Mouse (Mus musculus) CH12F3 (cell line): Measurements from ENCODE around the gene 4933425L06Rik.

ENCODE experiments used
- in situ Hi-C: fragments of 300-500 bp; cut with MboI; formaldehyde crosslinking; loops from 2 replicates; pipeline ENCODE4 v1.14.3; 2020; ENCODE audit warnings: low sequenced_read_pairs

The 4933425L06Rik gene

DNA sequence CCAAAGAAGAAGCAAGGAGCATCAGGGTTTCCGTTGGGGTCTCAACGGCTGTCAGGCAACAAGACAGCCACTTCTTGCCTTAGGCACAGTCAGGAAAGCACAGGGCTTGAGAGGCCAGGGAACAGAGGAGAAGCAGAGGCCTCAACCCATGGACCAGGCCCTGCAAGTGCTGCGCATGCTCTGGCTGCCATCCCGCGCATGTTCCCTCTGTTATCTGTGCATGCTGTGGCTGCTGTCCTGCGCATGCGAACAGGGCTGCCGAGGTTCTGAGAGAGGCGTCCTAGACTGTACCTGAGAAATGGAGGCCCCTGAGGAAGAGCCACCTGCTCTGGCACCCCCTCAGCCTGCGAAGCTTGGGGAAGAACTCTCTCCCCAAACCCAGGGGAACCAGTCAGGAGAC lies at the start of gene 4933425L06Rik:
Gene 4933425L06Rik, plus strand, starts transcription at position 261 of the 400 bp plus-strand sequence.
- in situ Hi-C loops = no loop called here

GRCm38 (mm10) chr13:105037816-105038215 lies 44.1 kb upstream of the 4933425L06Rik start:
- in situ Hi-C loops = no loop called here

GRCm38 (mm10) chr13:105038334-105038733 lies 43.6 kb upstream of the 4933425L06Rik start:
- in situ Hi-C loops = no loop called here

GRCm38 (mm10) chr13:105043882-105044281 lies 38.0 kb upstream of the 4933425L06Rik start:
- in situ Hi-C loops = no loop called here

DNA sequence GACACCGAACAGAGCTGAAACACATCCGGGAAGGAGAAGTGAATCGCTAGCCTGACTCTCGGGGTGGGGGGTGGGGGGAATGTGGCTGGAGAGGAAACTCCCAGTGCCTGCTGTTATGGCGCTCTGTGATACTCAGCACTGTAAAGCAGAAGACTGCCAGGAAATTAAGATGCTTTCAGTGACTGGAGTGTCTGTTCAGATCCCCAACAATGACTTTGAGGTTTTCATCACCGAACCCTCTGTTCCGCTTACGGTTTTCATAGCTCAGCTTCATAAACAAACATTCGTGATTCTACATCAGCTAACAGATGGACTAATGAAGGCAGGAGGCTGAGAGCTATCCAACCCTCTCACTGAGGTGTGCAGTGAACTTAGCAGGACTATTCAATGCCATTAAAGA lies 34.5 kb upstream of the 4933425L06Rik start:
- in situ Hi-C loops = no loop called here

DNA sequence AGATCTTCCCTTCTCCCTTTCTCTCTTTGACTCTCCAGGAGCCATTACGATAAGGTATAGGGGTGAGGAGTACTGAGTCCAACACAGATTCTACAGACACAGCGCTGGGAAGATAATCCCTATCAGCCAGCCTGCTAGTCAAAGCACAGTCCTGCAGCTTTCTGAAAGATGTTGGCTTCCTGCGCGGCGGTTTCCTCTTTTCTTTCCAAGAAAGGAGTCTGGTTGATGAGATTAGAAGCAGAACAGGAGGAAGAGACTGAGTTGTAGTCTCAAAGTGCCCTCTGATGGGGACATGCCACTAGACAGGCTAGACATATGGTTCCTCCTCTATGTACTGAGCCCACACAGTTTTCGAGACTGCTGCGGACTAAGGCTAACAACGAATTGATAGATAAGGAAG lies 33.3 kb upstream of the 4933425L06Rik start:
- in situ Hi-C loops = no loop called here

DNA sequence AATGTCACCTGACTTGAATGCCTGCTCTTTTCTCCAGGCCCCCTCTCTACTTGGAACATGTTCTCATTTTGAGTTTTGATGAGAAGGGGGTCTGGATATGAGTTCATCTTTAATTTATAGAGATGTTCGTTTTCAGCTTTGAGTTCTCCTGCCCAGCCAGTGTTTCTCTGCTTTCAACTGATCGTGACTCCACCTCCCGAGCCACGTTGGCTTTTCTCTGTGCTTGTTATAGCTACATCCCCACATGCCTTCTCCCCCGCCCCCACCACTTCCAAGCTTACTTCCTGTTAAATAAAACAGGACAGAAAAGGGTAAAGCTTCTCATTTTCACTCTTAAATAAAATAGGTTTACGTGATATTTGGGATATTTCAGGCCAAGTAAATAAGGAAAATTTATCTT lies 30.5 kb upstream of the 4933425L06Rik start:
- in situ Hi-C loops = no loop called here

DNA sequence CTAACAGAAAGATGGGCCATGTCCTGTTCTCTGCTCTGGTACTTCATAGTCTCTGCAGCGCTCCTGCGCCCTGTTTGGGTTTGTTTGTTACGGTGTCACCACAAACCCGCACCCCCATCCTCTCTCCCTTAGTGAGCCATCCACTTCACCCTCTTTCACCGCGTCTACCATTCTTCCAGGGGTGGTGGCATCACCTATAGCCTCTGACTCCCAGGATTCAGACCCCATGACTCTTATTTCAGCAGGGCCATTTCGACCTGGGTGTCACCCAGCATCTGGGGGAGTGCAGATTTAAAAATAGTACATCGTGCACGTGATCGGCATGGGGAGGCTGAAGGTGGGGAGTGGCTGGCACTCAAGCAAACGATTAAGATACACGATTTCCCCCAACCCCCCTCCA lies 28.3 kb upstream of the 4933425L06Rik start:
- in situ Hi-C loops = no loop called here

DNA sequence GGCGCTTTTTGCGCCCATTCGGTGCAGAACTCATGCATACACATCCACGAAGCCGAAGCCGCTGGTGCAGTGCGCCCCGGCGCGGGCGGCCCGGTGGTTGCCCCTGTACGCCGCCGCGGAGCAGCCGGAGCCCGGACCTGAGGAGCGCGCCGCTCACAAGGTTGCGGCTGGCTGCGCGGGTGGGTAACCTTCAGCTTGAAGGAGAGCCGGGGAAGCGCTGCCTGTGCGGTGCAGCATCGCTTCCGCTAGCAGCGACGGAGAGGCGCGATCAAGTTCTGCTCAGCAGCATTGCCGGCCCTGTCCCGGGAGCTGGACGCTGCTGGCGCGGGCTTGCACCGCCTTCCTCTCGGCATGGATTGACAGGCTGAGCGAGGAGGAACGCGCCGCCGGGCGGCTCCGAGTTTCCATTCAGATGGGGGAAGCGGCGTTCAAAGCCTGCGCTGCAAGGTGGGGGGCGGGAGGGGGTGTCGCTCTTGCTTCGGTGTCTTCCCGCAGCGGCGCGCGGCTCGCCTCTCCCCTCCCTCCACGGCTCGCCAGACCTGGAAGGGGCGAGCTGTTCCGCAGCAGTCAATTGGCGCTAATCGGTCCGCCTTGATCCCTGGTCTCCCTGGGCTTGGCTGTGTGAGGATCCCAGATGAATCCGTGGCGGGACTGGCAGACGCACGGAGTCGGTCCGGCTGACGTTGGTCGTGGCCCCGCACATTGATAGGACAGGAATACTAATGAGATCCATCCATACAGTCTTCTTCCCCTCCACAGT lies 27.6 kb upstream of the 4933425L06Rik start, which contains the start of gene Rgs7bp:
Gene Rgs7bp, minus strand, starts transcription at position 750 of the 760 bp plus-strand sequence.
- in situ Hi-C loops = no loop called here

DNA sequence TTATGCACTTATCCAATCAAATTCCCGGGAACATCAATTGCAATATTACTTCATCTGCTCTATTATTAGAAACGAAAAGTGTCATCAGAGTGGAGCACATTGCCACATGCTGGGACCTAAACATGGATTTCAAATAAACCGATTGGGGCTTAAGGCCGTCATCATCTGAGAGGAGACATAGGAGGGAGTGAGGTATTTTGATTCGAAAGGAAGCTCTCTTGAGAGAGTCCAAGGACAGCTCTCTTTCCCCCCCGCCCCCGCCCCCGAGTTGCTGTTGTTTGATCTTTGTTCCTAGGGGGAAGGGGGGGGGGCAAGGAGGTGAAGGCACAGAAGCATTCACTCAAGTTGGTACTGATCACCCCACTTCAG lies 27.0 kb upstream of the 4933425L06Rik start:
- in situ Hi-C loops = no loop called here

DNA sequence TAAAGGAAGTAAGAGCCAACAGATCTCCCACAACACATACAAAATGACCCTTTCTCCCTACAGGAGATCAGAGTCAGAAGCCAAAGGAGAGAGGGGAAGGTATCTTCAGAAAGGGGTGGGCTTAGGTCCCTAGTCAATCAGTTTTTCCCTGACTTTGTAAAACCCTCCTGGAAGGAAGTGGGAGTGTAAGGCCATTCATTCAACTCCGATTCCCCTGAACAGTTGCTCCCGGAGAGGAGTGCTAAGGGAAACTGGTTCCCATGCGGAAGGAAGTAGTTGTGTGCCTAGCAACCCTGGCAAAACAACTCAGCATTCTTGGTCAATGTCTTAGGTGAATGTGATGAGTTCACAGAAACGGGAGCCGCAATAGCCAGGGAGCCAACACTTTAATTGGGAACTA lies 26.5 kb upstream of the 4933425L06Rik start:
- in situ Hi-C loops = no loop called here

- in situ Hi-C loops = no loop called here
Observed at GRCm38 (mm10) chr13:105066119-105066518, 15.8 kb upstream of the 4933425L06Rik start.

- in situ Hi-C loops = no loop called here
Observed at GRCm38 (mm10) chr13:105066890-105067845, 14.8 kb upstream of the 4933425L06Rik start.

GRCm38 (mm10) chr13:105089276-105089675 lies 7.4 kb downstream of the 4933425L06Rik start:
- in situ Hi-C loops = no loop called here

GRCm38 (mm10) chr13:105096316-105096715 lies 14.4 kb downstream of the 4933425L06Rik start:
- in situ Hi-C loops = no loop called here

GRCm38 (mm10) chr13:105100705-105101104 lies 18.8 kb downstream of the 4933425L06Rik start:
- in situ Hi-C loops = no loop called here

DNA sequence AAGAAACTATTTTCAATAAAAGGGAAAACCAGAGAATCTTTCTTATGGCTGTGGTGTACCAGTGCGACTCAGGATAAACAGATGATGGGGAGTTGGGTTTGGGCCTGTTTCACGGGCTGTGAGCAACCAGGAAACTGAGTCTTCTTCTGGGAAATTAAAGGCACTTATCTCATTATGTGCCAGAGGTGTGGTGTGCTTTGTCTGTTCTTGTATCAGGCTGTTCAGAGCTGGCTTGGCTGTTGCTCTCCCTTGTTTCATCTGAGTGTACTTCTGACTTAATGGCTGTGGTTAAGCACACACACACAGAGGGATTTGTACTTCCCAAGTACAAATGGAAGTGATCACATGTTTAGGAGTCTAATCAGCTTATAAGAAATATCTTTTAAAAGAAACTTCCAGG lies 22.5 kb downstream of the 4933425L06Rik start:
- in situ Hi-C loops = no loop called here

GRCm38 (mm10) chr13:105111599-105111998 lies 29.7 kb downstream of the 4933425L06Rik start:
- in situ Hi-C loops = no loop called here

GRCm38 (mm10) chr13:105121617-105122016 lies 39.7 kb downstream of the 4933425L06Rik start:
- in situ Hi-C loops = no loop called here

- in situ Hi-C loops = no loop called here
Observed at GRCm38 (mm10) chr13:105122092-105122491, 40.2 kb downstream of the 4933425L06Rik start.

GRCm38 (mm10) chr13:105130080-105130479 lies 48.2 kb downstream of the 4933425L06Rik start:
- in situ Hi-C loops = no loop called here

- in situ Hi-C loops = no loop called here
Observed at GRCm38 (mm10) chr13:105132370-105132769, 50.4 kb downstream of the 4933425L06Rik start.
